Mouse (Mus musculus): ENCODE measurements around the gene Nrsn2. TPM values are rescaled to one million over a fixed set of nuclear protein-coding genes. Genes with fewer than 3 reads are reported as not detected.
A peak's percentile ranks its signal among the peaks of the same experiment; 100 is the strongest.

The Nrsn2 gene
- total RNA-seq, 2 experiments from 2014 or later, result 18.7 to 27.1 TPM

- no peak for DNase-seq
- intact Hi-C loops (cut with DNase I), result no loop called here
These were observed 32.1 kb downstream of the Nrsn2 start for GRCm38 (mm10) chr2:152344361-152344760.

- intact Hi-C loops (cut with DNase I), result no loop called here
- DNase-seq, result peak; percentile 85
These were observed 32.9 kb downstream of the Nrsn2 start, which contains the start of gene Trib3 for GRCm38 (mm10) chr2:152343329-152344213. Trib3 (minus strand) TSS chr2:152344032.

GRCm38 (mm10) chr2:152339631-152340179, 36.7 kb downstream of the Nrsn2 start:
- intact Hi-C loops (cut with DNase I), result no loop called here
- DNase-seq, result peak; percentile 55

- intact Hi-C loops (cut with DNase I), result no loop called here
- no peak for DNase-seq
These were observed 38.1 kb downstream of the Nrsn2 start for GRCm38 (mm10) chr2:152338319-152338718.

GRCm38 (mm10) chr2:152337591-152338212, 38.7 kb downstream of the Nrsn2 start:
- no peak for DNase-seq

GRCm38 (mm10) chr2:152336856-152337255, 39.6 kb downstream of the Nrsn2 start:
- intact Hi-C loops (cut with DNase I), result no loop called here
- DNase-seq, result peak; percentile 52

More at GRCm38 (mm10) chr2:152337591-152338212, 38.7 kb downstream of the Nrsn2 start:
- intact Hi-C loops (cut with DNase I), result no loop called here

- no peak for DNase-seq
These were observed 41.1 kb downstream of the Nrsn2 start for GRCm38 (mm10) chr2:152335289-152335820.

GRCm38 (mm10) chr2:152333345-152334006, 43.0 kb downstream of the Nrsn2 start:
- DNase-seq, result no peak
- intact Hi-C loops (cut with DNase I), result no loop called here

More at GRCm38 (mm10) chr2:152335289-152335820, 41.1 kb downstream of the Nrsn2 start:
- intact Hi-C loops (cut with DNase I), result no loop called here

GRCm38 (mm10) chr2:152332101-152332825, 44.2 kb downstream of the Nrsn2 start, which contains the start of gene Rbck1:
Rbck1 (minus strand) TSS chr2:152332653.
- intact Hi-C loops (cut with DNase I), result no loop called here
- DNase-seq, result peak; percentile 97

GRCm38 (mm10) chr2:152330858-152331423, 45.5 kb downstream of the Nrsn2 start:
- no peak for DNase-seq
- intact Hi-C loops (cut with DNase I), result no loop called here

- DNase-seq, result no peak
- intact Hi-C loops (cut with DNase I), result no loop called here
These were observed 48.5 kb downstream of the Nrsn2 start for GRCm38 (mm10) chr2:152327980-152328379.

- intact Hi-C loops (cut with DNase I), result no loop called here
These were observed 49.8 kb downstream of the Nrsn2 start for GRCm38 (mm10) chr2:152326654-152327053.

GRCm38 (mm10) chr2:152326157-152326556, 50.3 kb downstream of the Nrsn2 start:
- intact Hi-C loops (cut with DNase I), result no loop called here
- DNase-seq, result no peak

More at GRCm38 (mm10) chr2:152326654-152327053, 49.8 kb downstream of the Nrsn2 start:
- no peak for DNase-seq

GRCm38 (mm10) chr2:152324842-152325241, 51.6 kb downstream of the Nrsn2 start:
- intact Hi-C loops (cut with DNase I), result no loop called here
- DNase-seq, result no peak

- intact Hi-C loops (cut with DNase I), result no loop called here
- DNase-seq, result no peak
These were observed 52.5 kb downstream of the Nrsn2 start for GRCm38 (mm10) chr2:152323971-152324370.

GRCm38 (mm10) chr2:152322198-152322597, 54.2 kb downstream of the Nrsn2 start:
- intact Hi-C loops (cut with DNase I), result no loop called here
- no peak for DNase-seq

GRCm38 (mm10) chr2:152321558-152321957, 54.9 kb downstream of the Nrsn2 start:
- intact Hi-C loops (cut with DNase I), result no loop called here
- no peak for DNase-seq

Measured in left cerebral cortex, postnatal 4 days (tissue).